9 mouse cellular contexts compared by ENCODE assay signal in genomic region chr3:19451022-19451421, GRCm38 (mm10).
DNase-seq lines count a peak whose midpoint lies in the region; ATAC-seq and TF ChIP-seq lines count a peak whose summit lies in the region.
"Had no signal": no experiment of that assay in that cellular context is flagged by ENCODE, and none has a peak within 500 bp of the region (broad histone marks: within the 10 kb centered on the region; RNA-seq: fewer than 3 reads in every experiment).

No protein-coding gene starts in this region.

- WGBS in intestine, embryonic 15.5 days, result 26% methylated on average over 3 of the region's 3 CpGs
- WGBS in forebrain, embryonic 10.5 days, result 50% methylated on average over 3 of the region's 3 CpGs
- WGBS in midbrain, embryonic 14.5 days, result 41% methylated on average over 3 of the region's 3 CpGs

- H3K9me3 ChIP-seq in intestine, embryonic 15.5 days, result no peaks in the 10 kb centered on the region
- H3K9me3 ChIP-seq in forebrain, embryonic 10.5 days, result no peaks in the 10 kb centered on the region
- no peaks in the 10 kb centered on the region for H3K9me3 ChIP-seq in midbrain, embryonic 14.5 days (ENCODE audit: control insufficient read depth, low read length)
- H3K9me3 ChIP-seq: embryonic facial prominence, embryonic 15.5 days had no signal

- H3K36me3 ChIP-seq in intestine, embryonic 15.5 days, result no peaks in the 10 kb centered on the region
- no peaks in the 10 kb centered on the region for H3K36me3 ChIP-seq in myocyte (ENCODE audit: control insufficient read depth, insufficient read depth)
- no peaks in the 10 kb centered on the region for H3K36me3 ChIP-seq in forebrain, embryonic 10.5 days (replicated peaks)
- H3K36me3 ChIP-seq in midbrain, embryonic 14.5 days (ENCODE audit: control insufficient read depth, insufficient read depth, low read length), result no peaks in the 10 kb centered on the region
- H3K36me3 ChIP-seq: embryonic facial prominence, embryonic 15.5 days had no signal

- no peak overlapping the region for H3K27ac ChIP-seq in intestine, embryonic 15.5 days
- H3K27ac ChIP-seq in forebrain, embryonic 10.5 days, result no peak overlapping the region
- no peak overlapping the region for H3K27ac ChIP-seq in midbrain, embryonic 14.5 days (replicated peaks; ENCODE audit: low read depth, low read length)
- H3K27ac ChIP-seq: embryonic facial prominence, embryonic 15.5 days had no signal

- H3K4me3 ChIP-seq in intestine, embryonic 15.5 days (replicated peaks), result no peak overlapping the region
- H3K4me3 ChIP-seq in myocyte, result no peak overlapping the region
- H3K4me3 ChIP-seq in forebrain, embryonic 10.5 days, result no peak overlapping the region
- no peak overlapping the region for H3K4me3 ChIP-seq in midbrain, embryonic 14.5 days (replicated peaks; ENCODE audit: low read depth, low read length)
- H3K4me3 ChIP-seq: embryonic facial prominence, embryonic 15.5 days had no signal

- H3K79me2 ChIP-seq in myocyte (ENCODE audit: control insufficient read depth, insufficient read depth), result no peaks in the 10 kb centered on the region

- H3K4me1 ChIP-seq in intestine, embryonic 15.5 days (replicated peaks), result no peaks in the 10 kb centered on the region
- H3K4me1 ChIP-seq in forebrain, embryonic 10.5 days, result no peaks in the 10 kb centered on the region
- no peaks in the 10 kb centered on the region for H3K4me1 ChIP-seq in midbrain, embryonic 14.5 days (ENCODE audit: control insufficient read depth, insufficient read depth, low read length)
- H3K4me1 ChIP-seq: embryonic facial prominence, embryonic 15.5 days had no signal

- no peak overlapping the region for H3K4me2 ChIP-seq in intestine, embryonic 15.5 days (replicated peaks)
- H3K4me2 ChIP-seq in myocyte (ENCODE audit: low read depth), result peak overlapping the region; percentile 37
- no peak overlapping the region for H3K4me2 ChIP-seq in midbrain, embryonic 14.5 days (ENCODE audit: low read length)
- H3K4me2 ChIP-seq: embryonic facial prominence, embryonic 15.5 days had no signal

- no peak overlapping the region for H3K9ac ChIP-seq in intestine, embryonic 15.5 days
- no peak overlapping the region for H3K9ac ChIP-seq in midbrain, embryonic 14.5 days (replicated peaks; ENCODE audit: low read length)
- H3K9ac ChIP-seq: embryonic facial prominence, embryonic 15.5 days had no signal

- no peak overlapping the region for H3ac ChIP-seq in myocyte (ENCODE audit: control insufficient read depth, insufficient read length)

- no peak for TF ChIP-seq POLR2A in myocyte (IDR thresholded peaks at IDR 0.05; ENCODE audit: insufficient read length, low read depth)

- DNase-seq in thymus, postnatal 4 days, result peak; percentile 12
- DNase-seq in thymus, postnatal 0 days (ENCODE audit: low spot score), result no peak
- DNase-seq in forebrain, embryonic 10.5 days (ENCODE audit: extremely low spot score, low spot score), result no peak
- no peak for DNase-seq in frontal cortex, postnatal 10 days (ENCODE audit: low spot score in 2 of 2)
- no peak for DNase-seq in midbrain, embryonic 14.5 days

- H3K27me3 ChIP-seq in intestine, embryonic 15.5 days (replicated peaks), result no peaks in the 10 kb centered on the region
- H3K27me3 ChIP-seq in myocyte (ENCODE audit: control insufficient read depth, insufficient read depth, insufficient read length), result no peaks in the 10 kb centered on the region
- no peaks in the 10 kb centered on the region for H3K27me3 ChIP-seq in forebrain, embryonic 10.5 days (ENCODE audit: poor library complexity, severe bottlenecking)
- no peaks in the 10 kb centered on the region for H3K27me3 ChIP-seq in midbrain, embryonic 14.5 days (ENCODE audit: control insufficient read depth, insufficient read depth, low read length)
- H3K27me3 ChIP-seq: embryonic facial prominence, embryonic 15.5 days had no signal

- ATAC-seq in common myeloid progenitor, adult 5-6 weeks (replicated peaks; ENCODE audit: low read depth, poor library complexity, severe bottlenecking), result peak; percentile 100
- ATAC-seq in intestine, embryonic 15.5 days, result peak; percentile 90
- ATAC-seq in midbrain, embryonic 14.5 days (ENCODE audit: low FRiP score, low TSS enrichment), result no peak

TF ChIP-seq in myocyte, 11 proteins besides CTCF, POLR2A, EP300 and RAD21:
- TF ChIP-seq MAX (IDR thresholded peaks at IDR 0.05; ENCODE audit: low read depth) (no peak), POLR2AphosphoS2 (IDR thresholded peaks at IDR 0.05; ENCODE audit: insufficient read length, low read depth) (no peak), USF1 (IDR thresholded peaks at IDR 0.05; ENCODE audit: low read depth) (peak; percentile 17), E2F4 (IDR thresholded peaks at IDR 0.05; ENCODE audit: insufficient read depth) (no peak), CEBPB (IDR thresholded peaks at IDR 0.05; ENCODE audit: insufficient read depth, poor library complexity, severe bottlenecking) (0 out of 2 replicates have a peak, but pooled peaks have one; percentile 13), REST (IDR thresholded peaks at IDR 0.05; ENCODE audit: insufficient read depth, insufficient read length) (no peak), MYOD1 (IDR thresholded peaks at IDR 0.05; ENCODE audit: control insufficient read depth in 1 of 3, insufficient read length in 2 of 3, low read depth in 2 of 3) (peak in 2 of 3 experiments; percentile 24 to 33), SRF (IDR thresholded peaks at IDR 0.05; ENCODE audit: control insufficient read depth, insufficient read length, low read depth) (no peak), MYOG (IDR thresholded peaks at IDR 0.05; ENCODE audit: control insufficient read depth in 1 of 3, insufficient read depth in 1 of 3, insufficient read length in 2 of 3, low read depth in 2 of 3) (peak in 1 of 3 experiments; percentile 62)
